Mouse (Mus musculus) heart, postnatal 14 days (tissue): Measurements from ENCODE around the gene Tex35. TPM values are rescaled to one million over a fixed set of nuclear protein-coding genes. Genes with fewer than 3 reads are reported as not detected.

Experiments used
- DNase-seq, 2 experiments: peaks; one replicate each; pipeline ENCODE4 v3.0.0; 2021 to 2022
- intact Hi-C: fragments of 180-260 bp; cut with DNase I; formaldehyde crosslinking; loops from one replicate; pipeline ENCODE4 v1.15.1; 2025
- long read RNA-seq, 2 experiments: library from polyadenylated mRNA; stranded (forward); transcript quantifications; one replicate each; pipeline ENCODE4 v2.0.0; 2021
- total RNA-seq, 2 experiments: library from RNA; stranded (reverse); gene quantifications; 2 replicates each; pipeline ENCODE4 v1.2.3; 2021

The Tex35 gene
- not detected for total RNA-seq
- long read RNA-seq, experiment 1: 0 reads
- long read RNA-seq, experiment 2: 0 reads

GRCm38 (mm10) chr1:157108580-157108979, at the start of gene Tex35:
Gene Tex35 (minus strand): TSS chr1:157108680.
- intact Hi-C loops: no loop called here
- no peak for DNase-seq

GRCm38 (mm10) chr1:157153781-157154180, 45.3 kb upstream of the Tex35 start:
- DNase-seq: no peak
- intact Hi-C loops: no loop called here

- intact Hi-C loops: no loop called here
- no peak for DNase-seq
These were observed 41.6 kb upstream of the Tex35 start for GRCm38 (mm10) chr1:157150107-157150506.

- intact Hi-C loops: no loop called here
These were observed 36.1 kb upstream of the Tex35 start for GRCm38 (mm10) chr1:157144621-157145020.

GRCm38 (mm10) chr1:157143326-157143932, 34.9 kb upstream of the Tex35 start:
- DNase-seq: no peak
- intact Hi-C loops: no loop called here

More at GRCm38 (mm10) chr1:157144621-157145020, 36.1 kb upstream of the Tex35 start:
- no peak for DNase-seq

GRCm38 (mm10) chr1:157141014-157141413, 32.5 kb upstream of the Tex35 start:
- no peak for DNase-seq
- intact Hi-C loops: no loop called here

- DNase-seq: no peak
- intact Hi-C loops: loop anchor here (10.0 kb wide), 1 partner anchor 397 kb away; no protein-coding TSS in a partner anchor
These were observed 29.4 kb upstream of the Tex35 start for GRCm38 (mm10) chr1:157137854-157138241.

- intact Hi-C loops: loop anchor here (10.0 kb wide), 1 partner anchor 398 kb away; no protein-coding TSS in a partner anchor
- peak in 1 of 2 experiments; percentile 9 for DNase-seq
These were observed 28.8 kb upstream of the Tex35 start for GRCm38 (mm10) chr1:157137132-157137853.

GRCm38 (mm10) chr1:157128219-157128618, 19.7 kb upstream of the Tex35 start:
- DNase-seq: peak; percentile 18 to 25
- intact Hi-C loops: no loop called here

GRCm38 (mm10) chr1:157123836-157124235, 15.4 kb upstream of the Tex35 start:
- intact Hi-C loops: no loop called here
- no peak for DNase-seq

GRCm38 (mm10) chr1:157119168-157119567, 10.7 kb upstream of the Tex35 start:
- intact Hi-C loops: no loop called here

GRCm38 (mm10) chr1:157117440-157117839, 9.0 kb upstream of the Tex35 start:
- intact Hi-C loops: no loop called here
- no peak for DNase-seq

More at GRCm38 (mm10) chr1:157119168-157119567, 10.7 kb upstream of the Tex35 start:
- DNase-seq: no peak

- intact Hi-C loops: no loop called here
- DNase-seq: no peak
These were observed 6.0 kb upstream of the Tex35 start for GRCm38 (mm10) chr1:157114492-157114891.

- no peak for DNase-seq
- intact Hi-C loops: no loop called here
These were observed 1.9 kb upstream of the Tex35 start for GRCm38 (mm10) chr1:157110287-157110835.

- DNase-seq: peak; percentile 48 to 62
- intact Hi-C loops: no loop called here
These were observed 7.2 kb downstream of the Tex35 start for GRCm38 (mm10) chr1:157101122-157101865.

GRCm38 (mm10) chr1:157095534-157095933, 12.9 kb downstream of the Tex35 start:
- intact Hi-C loops: no loop called here
- no peak for DNase-seq

- no peak for DNase-seq
- intact Hi-C loops: no loop called here
These were observed 15.9 kb downstream of the Tex35 start for GRCm38 (mm10) chr1:157092622-157093021.

GRCm38 (mm10) chr1:157092140-157092539, 16.3 kb downstream of the Tex35 start:
- no peak for DNase-seq
- intact Hi-C loops: no loop called here

- intact Hi-C loops: no loop called here
- no peak for DNase-seq
These were observed 17.6 kb downstream of the Tex35 start for GRCm38 (mm10) chr1:157090835-157091234.

GRCm38 (mm10) chr1:157086097-157086994, 22.1 kb downstream of the Tex35 start:
- DNase-seq: peak; percentile 74 to 80
- intact Hi-C loops: loop anchor here (5.0 kb wide), 1 partner anchor 196 kb away; no protein-coding TSS in a partner anchor
